Mouse (Mus musculus): ENCODE data around the gene Pola1.
A peak's percentile ranks its signal among the peaks of the same experiment; 100 is the strongest.
"Not testable (repeated sequence)": the region's sequence is repeated elsewhere in the genome, so short reads cannot be mapped to it uniquely, and the experiment has no call there.

Gene Pola1

DNA sequence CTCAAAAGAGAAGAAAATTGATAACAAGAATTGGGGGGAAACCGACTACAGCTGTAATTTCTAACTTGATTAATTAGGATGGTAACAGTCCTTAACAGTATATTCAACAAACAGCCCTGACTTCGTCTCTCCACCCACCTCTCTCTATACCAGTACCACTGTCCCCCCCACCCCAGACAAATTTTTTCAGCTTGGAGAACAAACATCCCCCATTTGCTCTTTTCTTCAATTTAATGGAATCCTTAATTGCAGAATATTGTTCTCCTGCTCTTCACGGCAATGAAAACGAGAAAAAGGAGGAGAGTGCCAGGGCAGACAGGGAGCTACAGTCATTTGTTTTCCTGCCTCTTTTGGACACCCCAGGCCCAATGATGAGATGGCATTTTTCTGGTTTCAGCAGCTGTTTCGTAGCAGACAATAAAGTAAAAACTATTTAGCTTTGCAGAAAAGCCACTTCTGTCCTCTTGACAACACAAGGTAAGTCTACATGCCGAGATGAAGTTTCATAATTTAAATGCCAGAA lies 202.2 kb downstream of the Pola1 start:
- DNase-seq (ENCODE audit: low spot score): no peak

DNA sequence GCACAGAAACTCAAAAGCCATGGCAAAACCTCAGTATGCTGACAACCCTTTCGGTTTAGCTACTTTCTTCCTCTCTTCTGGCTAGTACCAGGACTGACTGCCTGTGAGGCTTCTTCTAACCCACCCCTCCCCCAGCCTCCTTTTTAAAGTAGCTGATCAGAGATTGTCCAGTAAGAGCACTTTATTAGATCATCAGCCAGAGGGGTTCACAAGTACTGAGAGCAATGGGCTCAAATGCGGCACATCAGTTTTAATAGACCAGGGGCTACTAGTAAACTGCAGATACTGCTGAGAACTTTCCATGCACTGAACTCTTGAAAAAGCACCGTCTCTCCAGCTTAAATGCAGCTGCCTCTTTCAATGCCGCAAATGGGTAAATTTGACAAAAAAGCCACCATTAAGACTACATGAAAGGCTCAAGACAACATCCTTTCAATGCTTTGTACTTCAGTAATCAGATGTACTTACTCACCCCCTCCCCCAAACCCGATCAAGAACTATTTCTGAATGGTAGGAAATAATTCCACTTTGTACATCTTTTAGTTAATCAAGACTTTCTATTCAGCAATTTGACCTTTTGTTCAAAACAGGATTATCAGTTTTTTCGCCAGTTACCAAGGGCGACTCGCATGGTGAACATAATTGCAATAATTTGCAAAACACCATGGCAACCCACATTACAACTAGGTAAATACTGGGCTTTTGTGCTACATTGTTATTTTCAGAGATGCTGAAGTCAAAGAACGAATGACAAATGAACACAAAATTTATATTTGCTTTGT lies 202.8 kb downstream of the Pola1 start:
- no peak for DNase-seq (ENCODE audit: low spot score)

DNA sequence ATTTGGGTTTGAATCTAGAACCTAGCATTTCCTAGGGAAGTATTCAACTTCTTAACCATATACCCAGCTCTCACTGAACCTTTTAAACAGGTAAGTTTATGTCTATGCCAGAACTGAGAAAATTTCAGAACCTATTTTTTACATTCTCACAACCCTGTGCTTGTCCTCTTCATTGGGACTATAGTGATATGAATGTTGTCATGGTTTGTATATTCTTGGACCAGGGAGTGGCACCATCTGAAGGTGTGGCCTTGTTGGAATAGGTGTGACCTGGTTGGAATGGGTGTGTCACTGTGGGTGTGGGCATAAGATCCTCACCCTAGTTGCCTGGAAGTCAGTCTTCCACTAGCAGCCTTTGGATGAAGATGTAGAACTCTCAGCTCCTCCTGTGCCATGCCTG lies 231.1 kb downstream of the Pola1 start:
- not testable (repeated sequence) for DNase-seq (ENCODE audit: low spot score)

DNA sequence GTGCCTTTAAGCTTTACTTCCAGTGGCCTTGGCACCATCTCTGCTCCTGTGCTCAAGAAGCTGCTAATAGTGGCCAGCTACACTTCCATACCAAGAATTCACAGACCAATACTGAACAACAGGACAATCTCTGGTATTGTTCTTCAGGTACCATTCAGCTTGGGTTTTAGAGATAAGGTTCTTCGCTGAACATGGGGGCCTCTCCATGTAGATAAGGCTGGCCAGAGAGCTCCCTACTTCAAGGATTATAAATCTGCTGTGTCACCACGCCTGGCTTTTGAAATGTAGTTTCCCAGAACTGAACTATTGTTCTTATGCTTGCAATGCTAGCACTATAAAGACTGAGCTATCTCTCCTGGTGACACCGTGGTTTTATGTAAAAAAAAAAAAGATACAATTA lies 234.9 kb downstream of the Pola1 start:
- no peak for DNase-seq (ENCODE audit: low spot score)

DNA sequence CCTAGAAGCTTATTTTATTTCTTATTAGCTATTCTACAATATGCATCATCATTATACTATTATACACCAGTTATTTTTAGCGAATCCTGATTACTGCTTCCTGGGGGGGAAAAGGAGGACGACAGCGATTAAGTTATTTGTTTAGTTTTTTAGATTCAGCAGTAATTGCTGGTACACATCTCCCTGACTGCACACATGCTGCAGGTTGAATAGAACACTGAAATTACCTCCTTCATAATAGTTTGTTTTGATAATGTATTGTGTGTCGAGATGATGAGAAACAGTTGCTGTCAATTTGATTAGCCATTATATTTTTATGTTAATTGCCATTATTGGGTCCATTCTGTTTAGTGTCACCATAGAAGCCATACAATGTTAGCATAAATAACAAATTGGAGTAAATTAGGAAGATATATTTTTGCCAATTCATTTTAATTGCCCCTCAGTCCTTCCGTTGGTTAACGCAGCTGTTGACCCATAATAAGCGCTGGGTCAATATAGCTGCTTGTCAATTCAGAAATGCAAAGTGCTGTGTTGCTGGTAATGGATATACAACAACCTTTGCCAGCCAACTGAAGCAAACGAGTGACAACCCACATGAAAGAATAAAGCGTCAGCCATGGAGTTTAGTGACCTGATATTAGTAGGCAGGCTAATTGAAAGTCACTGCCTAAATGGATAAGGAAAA lies 254.5 kb downstream of the Pola1 start:
- DNase-seq (ENCODE audit: low spot score): no peak

DNA sequence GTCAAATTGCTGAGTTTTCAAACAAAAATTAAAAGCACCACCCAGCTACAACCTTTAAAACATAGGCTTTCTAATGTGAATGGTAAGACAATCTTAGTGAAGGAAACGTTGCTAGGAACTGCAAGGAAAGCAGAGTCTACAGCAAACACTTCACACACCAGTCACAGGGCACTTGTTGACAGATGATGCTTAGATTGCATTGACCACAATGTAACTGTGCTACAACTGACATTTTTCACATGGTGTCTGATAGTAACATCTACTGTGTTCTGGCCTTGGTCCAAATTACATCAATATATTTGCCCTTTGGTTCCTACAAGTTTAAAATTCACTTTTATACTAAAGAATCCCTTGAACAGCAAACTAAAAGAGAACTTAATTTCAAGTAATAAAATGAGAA lies 258.5 kb downstream of the Pola1 start:
- no peak for DNase-seq (ENCODE audit: low spot score)

DNA sequence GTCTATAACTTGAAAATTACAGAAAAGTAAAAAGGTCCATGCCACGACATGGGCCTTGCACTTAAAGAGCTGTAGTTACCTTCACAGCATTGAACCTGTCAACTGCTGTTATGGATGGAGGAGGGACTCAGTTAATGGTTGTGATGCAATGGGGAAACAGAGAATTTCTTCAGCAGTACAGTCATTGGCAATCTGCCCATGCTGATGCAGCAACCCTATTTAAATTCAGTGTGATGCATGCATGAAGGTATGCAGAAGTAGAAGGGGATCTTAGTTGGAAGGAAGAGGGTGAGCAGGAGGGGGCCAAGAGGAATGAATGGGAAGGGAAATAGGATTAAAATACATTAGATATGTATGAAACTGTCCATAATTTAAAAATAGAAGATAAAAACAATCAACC lies 262.2 kb downstream of the Pola1 start:
- no peak for DNase-seq (ENCODE audit: low spot score)

DNA sequence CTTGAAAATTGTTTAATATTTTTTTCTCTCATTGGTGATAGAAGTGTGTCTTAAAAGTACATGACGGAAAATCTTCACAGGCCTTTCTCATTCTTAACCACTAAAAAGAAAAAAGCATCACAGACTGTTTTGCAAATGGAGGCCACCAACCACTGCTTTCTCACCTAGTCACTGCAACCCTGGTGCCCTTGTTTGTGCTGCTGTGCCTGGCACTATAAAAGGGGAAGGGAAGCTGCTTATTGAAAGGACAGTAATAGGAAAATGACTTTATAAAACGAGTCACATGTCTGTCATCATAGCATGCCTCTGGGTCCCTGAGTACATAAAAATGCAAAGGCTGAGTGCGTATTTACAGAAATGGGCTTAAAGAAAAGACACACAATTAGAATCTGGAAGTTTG lies 263.7 kb downstream of the Pola1 start:
- DNase-seq (ENCODE audit: low spot score): no peak

DNA sequence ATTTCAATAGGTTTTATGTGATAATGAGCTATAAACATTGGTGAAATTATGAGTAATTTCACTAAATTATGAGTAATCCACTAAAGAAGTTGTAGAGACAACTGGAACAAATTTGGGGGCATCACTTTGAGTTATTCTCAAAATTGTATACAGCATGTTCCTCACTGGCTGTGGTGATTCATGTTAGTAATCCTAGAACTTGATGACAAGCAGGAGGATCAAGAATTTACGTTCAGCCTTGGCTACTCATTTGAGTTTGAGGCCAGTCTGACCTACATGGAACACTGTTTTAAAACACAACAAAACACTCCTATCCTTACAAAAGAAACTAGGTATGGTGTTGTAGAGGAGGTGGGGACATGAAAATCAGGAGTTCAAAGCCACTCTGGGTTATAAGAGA lies 310.6 kb downstream of the Pola1 start:
- DNase-seq (ENCODE audit: low spot score): no peak

DNA sequence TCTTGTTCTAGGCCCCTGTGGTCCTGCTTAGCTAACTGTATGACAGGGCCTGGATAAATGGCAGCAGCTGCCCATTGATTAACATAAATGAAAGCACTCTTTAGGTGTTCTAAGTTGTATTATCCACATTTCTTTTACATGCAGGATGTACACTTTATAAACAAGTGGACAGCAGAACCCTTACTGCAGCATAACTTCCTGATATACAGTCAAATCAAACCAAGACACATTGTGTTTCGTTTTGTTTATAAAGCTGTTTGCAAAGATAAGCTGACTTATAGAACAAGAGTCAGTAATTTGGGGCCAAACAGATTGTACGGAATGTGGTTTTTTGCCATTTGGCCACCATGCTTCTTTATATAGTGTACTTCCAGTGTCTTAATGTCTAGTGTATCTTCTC lies 312.0 kb downstream of the Pola1 start:
- DNase-seq (ENCODE audit: low spot score): no peak

DNA sequence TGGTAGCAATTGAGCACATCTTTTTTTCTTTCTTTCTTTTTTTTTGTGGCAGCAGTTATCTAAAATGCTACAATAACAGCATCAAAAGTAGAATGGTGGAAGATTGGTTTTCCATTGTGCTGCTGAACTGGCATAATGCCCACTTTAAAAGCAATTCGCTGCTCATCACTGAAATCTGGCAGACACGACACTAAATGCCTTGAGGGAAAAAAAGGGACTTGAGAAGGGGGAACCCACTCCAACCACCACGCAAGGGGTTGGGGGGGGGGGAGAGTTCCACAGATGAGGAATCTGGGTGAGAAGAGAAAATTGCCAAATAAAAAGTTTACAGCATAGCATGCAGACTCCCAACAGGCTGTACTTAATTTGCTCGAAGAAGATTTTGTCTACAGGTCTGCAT lies 314.4 kb downstream of the Pola1 start:
- no peak for DNase-seq (ENCODE audit: low spot score)

DNA sequence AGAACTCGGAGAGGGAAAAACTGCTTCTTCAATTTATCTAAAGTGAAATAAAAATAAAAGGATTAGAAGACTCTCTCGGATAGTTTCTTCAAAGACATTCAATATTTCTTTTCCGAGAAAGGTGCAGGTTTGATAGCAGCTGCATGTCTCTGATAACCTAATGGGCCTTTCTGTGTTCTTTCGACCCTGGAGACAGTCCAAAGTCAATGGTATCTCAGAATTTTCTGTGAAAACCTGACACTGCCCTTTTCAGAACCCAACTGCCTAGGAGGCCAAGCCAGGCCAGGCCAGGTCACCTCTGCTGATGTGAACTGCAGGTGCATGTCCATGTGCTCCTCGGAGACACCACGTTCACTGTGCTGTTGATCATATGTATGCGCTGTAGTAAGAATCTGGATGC lies 326.2 kb downstream of the Pola1 start:
- DNase-seq (ENCODE audit: low spot score): no peak

DNA sequence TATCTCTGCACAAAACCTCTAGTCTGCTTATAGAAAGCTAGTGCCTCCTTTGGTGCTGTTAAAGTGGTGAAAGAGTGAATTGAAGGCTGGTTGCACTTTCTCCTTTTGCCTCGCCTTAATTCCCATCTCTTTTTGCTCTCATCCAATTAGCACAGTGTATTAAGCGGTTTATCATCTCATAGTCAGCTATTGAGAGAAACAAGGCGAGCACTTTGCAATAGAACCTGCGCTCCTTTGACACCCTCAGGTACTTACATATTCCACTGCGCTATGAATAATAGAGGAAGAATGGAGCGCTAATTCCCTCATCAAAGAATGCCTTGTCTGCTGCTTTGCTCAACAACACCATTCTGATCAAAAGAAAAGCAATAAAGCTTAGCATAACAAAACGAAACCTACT lies 330.2 kb downstream of the Pola1 start:
- no peak for DNase-seq (ENCODE audit: low spot score)

DNA sequence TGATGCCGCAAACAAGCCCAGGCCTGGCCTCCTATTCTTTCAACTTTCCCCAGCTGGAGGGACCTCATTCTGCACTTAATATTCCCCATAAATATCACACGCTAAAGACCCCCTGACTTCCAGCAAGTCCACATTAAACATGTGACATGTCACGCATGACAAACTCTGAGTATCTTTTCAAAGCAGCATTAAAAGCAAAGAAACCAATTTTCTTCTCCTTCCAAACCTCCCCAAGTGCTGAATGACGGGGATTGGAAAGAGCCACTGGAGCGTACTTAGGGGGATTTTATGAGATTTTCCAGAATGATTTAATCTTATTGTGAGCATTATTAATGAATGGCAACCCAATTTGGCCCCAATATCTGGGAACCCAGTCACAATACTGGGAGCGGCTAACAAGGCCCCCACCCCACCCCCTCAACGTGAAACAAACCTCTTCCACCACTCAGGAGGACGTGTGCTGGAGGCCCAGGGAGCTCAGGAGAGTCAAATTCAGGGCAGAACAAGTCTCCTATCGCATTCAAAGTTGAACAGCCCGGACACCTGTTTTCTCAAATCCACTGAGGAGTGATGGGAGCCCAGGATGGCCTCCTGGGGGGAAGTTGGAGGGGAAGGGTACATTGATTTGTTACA lies 331.7 kb downstream of the Pola1 start:
- DNase-seq (ENCODE audit: low spot score): no peak

DNA sequence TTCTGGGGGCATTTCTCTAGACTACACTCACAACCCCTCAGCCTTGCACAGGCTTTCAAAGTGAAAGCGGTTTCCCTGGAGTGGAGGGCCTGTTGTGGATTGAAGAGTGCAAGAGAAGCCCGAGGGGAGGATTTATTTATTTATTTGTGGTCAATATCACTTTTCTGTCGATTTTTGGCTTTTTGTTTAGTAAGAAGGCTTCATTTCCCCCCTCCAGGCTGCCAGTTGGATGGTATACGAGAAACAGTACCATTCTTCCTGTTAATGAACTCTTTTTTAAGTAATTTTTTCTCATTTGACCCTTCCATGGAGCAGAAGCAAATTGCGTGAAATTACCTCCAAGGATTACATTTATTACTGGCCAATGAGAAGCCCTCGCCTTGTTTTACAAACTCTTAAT lies 332.2 kb downstream of the Pola1 start:
- DNase-seq (ENCODE audit: low spot score): no peak

DNA sequence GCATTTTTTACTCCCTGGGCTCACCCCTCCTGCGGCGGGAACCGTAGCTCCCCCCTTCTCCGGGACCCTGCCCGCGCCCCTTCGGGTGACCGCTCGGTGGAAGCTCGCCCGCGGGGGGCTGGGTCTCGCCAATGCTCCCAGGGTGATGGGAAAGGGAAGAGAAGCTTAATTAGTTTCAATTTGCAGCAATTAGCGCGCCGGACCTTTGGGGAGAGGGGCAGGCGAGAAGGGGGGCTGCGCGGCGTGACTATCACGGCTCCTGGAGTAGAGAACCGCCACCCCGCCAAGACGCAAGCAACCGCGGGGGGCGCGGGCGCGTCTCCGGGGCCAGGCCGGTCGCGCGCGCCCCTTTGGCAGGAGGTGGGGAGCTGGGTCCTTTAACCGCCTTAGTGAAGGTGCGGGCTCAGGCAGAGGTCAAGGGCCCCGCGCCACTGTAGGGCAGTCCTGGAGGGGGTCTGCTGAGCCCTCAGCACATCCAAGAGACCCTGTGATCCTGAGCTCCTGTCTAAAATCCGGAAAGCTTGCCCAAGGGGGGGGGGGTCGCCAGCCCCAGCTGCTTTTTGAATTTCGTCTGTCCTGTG lies 332.8 kb downstream of the Pola1 start:
- DNase-seq (ENCODE audit: low spot score): no peak

DNA sequence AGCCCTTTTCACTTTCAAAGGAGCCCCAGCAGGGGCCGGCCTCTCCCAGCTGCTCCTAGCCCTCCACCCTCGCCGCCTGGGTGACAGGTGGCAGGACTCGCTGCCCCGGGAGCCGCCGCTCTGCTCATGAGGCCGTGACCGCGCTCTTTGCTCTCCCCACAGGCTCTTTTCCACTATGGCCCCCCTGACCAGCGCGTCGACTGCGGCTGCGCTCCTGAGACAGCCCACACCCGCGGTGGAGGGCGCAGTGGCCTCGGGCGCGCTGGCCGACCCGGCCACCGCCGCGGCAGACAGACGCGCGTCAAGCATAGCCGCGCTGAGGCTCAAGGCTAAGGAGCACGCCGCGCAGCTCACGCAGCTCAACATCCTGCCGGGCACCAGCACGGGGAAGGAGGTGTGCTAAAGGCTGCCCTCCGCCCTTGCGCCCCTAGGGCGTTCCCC lies 334.9 kb downstream of the Pola1 start:
- DNase-seq (ENCODE audit: low spot score): peak; percentile 36

DNA sequence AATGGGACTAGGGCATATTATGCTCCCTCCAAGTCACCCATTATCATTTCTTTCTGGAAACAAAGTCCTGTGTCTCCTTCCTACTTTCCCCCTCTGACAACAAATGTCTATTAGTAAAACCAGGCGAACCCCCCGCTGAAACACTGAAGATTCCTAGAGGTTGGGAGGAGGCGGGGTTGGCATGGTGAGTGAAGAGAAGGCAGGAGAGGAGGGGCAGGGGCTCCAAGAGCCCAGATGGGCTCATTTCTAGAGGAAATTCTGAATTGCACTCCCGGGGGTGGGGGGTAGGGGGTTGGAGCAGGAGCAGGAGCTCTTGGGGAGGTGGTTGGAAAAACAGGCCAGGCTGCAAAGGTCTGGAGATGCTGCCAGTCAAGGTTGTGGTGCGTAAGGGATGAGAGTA lies 336.1 kb downstream of the Pola1 start:
- DNase-seq (ENCODE audit: low spot score): no peak

DNA sequence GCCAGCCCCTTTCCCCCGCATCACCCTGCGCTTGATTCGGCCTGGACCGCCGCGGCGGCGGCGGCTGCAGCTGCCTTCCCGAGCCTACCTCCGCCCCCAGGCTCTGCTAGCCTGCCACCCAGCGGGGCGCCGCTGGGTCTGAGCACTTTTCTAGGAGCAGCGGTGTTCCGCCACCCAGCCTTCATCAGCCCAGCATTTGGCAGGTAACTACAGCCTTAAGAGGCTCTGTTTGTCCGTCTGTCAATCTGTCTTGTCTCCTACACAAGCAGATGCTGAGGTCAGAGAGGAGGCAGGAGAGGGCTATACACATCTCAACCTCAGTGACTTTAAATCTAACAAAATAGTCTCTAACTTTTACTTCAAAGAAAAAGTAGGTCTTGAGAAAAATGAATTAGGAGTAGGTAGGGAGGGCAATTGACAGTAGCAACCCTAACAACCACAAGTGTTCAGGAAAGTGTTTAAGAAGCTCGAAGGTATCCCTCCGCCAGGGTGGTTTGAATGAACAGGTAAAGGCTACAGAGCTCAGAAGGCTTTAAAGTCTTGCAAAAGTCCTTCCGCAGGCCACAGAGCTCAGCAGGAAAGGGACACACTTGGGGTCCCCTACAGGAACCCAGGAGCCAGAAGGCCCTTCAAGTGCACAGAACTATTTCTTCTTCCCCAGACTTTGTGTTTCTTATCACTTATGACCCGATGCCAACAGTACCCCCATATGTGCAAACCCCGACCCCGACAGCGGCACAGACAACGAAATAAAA lies 337.0 kb downstream of the Pola1 start:
- no peak for DNase-seq (ENCODE audit: low spot score)

DNA sequence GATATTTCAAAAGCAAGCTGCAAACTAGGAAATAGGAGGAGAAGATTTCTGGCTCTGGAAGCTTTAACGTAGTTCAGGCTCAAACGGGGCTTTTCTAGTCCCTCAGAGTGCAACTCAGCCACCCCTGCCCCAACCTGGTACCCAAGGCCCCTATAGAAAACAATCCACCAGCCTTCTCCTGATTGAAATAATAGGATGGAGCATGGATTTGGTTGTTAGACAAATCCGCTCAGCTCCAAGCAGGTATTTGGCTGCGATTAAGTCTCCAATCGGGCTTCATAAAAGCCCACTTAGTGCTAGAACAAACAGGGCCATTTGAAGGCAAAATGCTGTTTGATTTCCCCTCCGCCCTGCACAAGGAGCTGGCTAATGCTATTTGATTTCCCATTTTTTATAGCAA lies 339.9 kb downstream of the Pola1 start:
- DNase-seq (ENCODE audit: low spot score): no peak

DNA sequence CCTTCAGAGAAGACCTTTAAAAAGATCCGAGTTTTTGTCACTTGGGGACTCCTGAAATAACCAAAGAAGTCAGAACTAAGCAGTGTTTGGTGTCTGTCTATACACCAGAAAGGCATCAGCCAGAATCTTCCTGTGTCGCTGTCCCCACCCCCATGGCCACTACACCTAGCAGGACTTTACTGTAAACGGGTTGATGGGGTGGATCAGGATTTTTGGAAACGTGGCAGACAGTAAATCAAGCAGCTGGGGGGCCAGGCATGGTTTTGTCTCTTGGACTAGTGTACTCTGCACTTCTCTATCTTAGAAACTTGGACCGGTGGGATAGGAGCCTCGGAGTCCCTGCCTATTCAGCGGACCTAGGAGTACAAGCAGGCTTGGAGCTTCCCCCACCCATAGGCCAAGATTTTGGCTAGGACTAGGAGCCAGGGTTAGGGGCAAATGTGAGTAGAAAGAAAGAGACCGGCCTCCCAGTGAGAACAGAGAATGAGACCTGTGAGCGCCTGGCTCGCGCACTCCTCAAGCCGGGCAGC lies 342.0 kb downstream of the Pola1 start:
- no peak for DNase-seq (ENCODE audit: low spot score)

DNA sequence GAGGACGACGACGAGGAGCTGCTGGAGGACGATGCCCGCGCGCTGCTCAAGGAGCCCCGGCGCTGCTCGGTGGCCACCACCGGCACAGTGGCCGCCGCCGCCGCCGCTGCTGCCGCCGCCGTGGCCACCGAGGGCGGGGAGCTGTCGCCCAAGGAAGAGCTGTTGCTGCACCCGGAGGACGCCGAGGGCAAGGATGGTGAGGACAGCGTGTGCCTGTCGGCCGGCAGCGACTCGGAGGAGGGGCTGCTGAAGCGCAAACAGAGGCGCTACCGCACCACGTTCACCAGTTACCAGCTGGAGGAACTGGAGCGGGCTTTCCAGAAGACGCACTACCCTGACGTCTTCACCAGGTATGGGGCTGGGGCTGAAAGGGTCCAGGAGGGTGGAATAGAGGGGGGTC lies 342.9 kb downstream of the Pola1 start:
- DNase-seq (ENCODE audit: low spot score): peak; percentile 20

Measured in ovary, postnatal 36 days (tissue).